Mouse (Mus musculus) lung, embryonic 14.5 days (tissue): ENCODE measurements around the gene Recql5. TPM values are rescaled to one million over a fixed set of nuclear protein-coding genes. Genes with fewer than 3 reads are reported as not detected.

ENCODE experiments used
- ATAC-seq: fragments of 200-750 bp; cut with Nextera tagmentation; 2 replicates; pipeline ENCODE4 v1.8.0; 2017; ENCODE audit warnings: mild to moderate bottlenecking, moderate TSS enrichment, moderate library complexity; ENCODE audit not compliant: insufficient read depth
- DNase-seq: peaks from one replicate; pipeline ENCODE4 v3.0.0-alpha.2; 2015
- H3K27ac ChIP-seq: fragments of 300-500 bp; sonication (generic); 2 replicates; pipeline ENCODE4 v1.5.1; 2014; ENCODE audit warnings: low read depth, mild to moderate bottlenecking, moderate library complexity
- H3K27me3 ChIP-seq: fragments of 300-500 bp; sonication (generic); 2 replicates; pipeline ENCODE4 v1.6.1; 2014; ENCODE audit warnings: low read length, control low read depth; ENCODE audit not compliant: insufficient read depth
- H3K36me3 ChIP-seq: fragments of 300-500 bp; sonication (generic); 2 replicates; pipeline ENCODE4 v1.6.1; 2014; ENCODE audit warnings: control low read depth; ENCODE audit not compliant: insufficient read depth
- H3K4me1 ChIP-seq: fragments of 300-500 bp; sonication (generic); 2 replicates; pipeline ENCODE4 v1.6.1; 2014; ENCODE audit warnings: antibody characterized with exemption, control low read depth; ENCODE audit not compliant: insufficient read depth
- H3K4me2 ChIP-seq: fragments of 300-500 bp; sonication (generic); 2 replicates; pipeline ENCODE4 v1.6.1; 2014; ENCODE audit warnings: mild to moderate bottlenecking
- H3K4me3 ChIP-seq: fragments of 300-500 bp; sonication (generic); 2 replicates; pipeline ENCODE4 v1.5.1; 2014; ENCODE audit warnings: low read depth, low read length
- H3K9ac ChIP-seq: fragments of 300-500 bp; sonication (generic); 2 replicates; pipeline ENCODE4 v1.6.1; 2014
- H3K9me3 ChIP-seq: fragments of 300-500 bp; sonication (generic); 2 replicates; pipeline ENCODE4 v1.6.1; 2016; ENCODE audit warnings: low read depth, low read length, control low read depth
- CTCF ChIP-seq: IDR thresholded peaks from 2 replicates; pipeline ENCODE4 v1.5.1; 2016; ENCODE audit warnings: antibody characterized with exemption, low read depth
- WGBS: fragments of 180-500 bp; shearing (Covaris S2); extraction: QIAGEN DNeasy Blood & Tissue Kit; methylation state at CpG from one replicate; pipeline ENCODE4 v1.1.7; 2014; 5-methylcytosine and 5-hydroxymethylcytosine counted together
- polyA plus RNA-seq: library from polyadenylated mRNA; unstranded; fragments of >200 nt; fragmentation: Nextera tagmentation; extraction: Ambion mirVana; gene quantifications from 2 replicates; pipeline ENCODE4 v1.2.1, GENCODE M21; 2014

The Recql5 gene
- polyA plus RNA-seq, 1 experiment from 2014 or later = 21.7 TPM

DNA sequence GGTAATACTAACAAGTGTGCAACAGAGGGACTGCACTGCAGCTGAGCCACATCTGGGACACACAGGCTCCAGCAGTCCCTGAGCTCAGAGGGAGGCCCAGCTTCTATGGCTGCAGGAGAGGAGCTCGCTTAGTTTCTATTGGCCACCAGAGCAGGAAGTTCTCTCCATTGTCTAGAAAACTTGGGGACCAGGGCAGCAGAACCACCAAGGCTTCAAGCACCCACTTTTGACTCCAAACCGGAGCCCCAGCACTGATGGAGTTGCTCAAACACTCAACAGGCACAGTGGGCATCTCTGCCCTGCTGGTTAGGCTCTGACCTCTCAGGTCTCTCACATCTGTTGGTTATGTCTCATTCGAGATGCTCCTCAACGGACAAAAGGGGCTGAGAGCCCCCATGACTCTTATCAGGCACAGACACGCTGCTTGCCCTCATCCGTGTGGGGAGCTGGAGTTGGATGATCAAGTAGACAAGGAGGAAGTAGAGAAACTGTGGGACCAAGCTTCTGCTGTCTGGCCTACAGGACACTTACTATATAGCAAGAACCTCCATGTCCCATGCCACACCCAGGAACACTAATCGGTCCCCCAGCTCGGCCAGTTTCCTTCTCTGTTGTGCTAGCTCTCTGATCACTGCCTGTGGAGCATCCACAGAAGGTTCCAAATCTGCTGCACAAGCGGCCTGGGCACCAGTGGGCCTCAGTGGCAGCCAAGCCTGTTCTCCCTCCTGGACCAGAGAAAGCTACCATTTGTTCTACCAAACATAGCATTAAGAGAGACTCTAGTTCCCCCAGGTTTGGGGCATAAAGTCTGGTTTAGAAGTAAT is 31.7 kb downstream of the Recql5 start:
- peak overlapping the region; percentile 0; the same call in 1 of the 2 replicates for H3K4me3 ChIP-seq
- no peak for TF ChIP-seq CTCF
- H3K9ac ChIP-seq = peak overlapping the region; percentile 8; the same call in 1 of the 2 replicates

GRCm38 (mm10) chr11:115900561-115901337 is 32.5 kb downstream of the Recql5 start:
- TF ChIP-seq CTCF = no peak
- Histone ChIP-seq H3K27ac (peak overlapping the region; percentile 54), H3K9ac (peak overlapping the region; percentile 17; the same call in 1 of the 2 replicates), H3K4me3 (peak overlapping the region; percentile 18; the same call in 1 of the 2 replicates), H3K36me3 (peaks cover 19% of the 10 kb centered on the region), H3K4me1 (peaks cover 40% of the 10 kb centered on the region), H3K27me3 (no peaks in the 10 kb centered on the region), H3K9me3 (no peaks in the 10 kb centered on the region), H3K4me2 (peak overlapping the region; percentile 42)
- ATAC-seq (no peak), DNase-seq (no peak)
- WGBS = 68% methylated on average over 8 of the region's 8 CpGs

More for the DNA sequence above, 31.7 kb downstream of the Recql5 start:
- Histone ChIP-seq H3K27me3 (no peaks in the 10 kb centered on the region), H3K4me2 (peak overlapping the region; percentile 42), H3K27ac (peak overlapping the region; percentile 83), H3K36me3 (peaks cover 12% of the 10 kb centered on the region; the same call in 1 of the 2 replicates), H3K4me1 (peaks cover 40% of the 10 kb centered on the region), H3K9me3 (no peaks in the 10 kb centered on the region)
- WGBS = 76% methylated on average over 9 of the region's 9 CpGs
- ATAC-seq = no peak
- DNase-seq = no peak

GRCm38 (mm10) chr11:115899486-115900266 is 33.6 kb downstream of the Recql5 start, which contains the start of gene Smim5:
Gene Smim5, plus strand, starts transcription at chr11:115899966.
- no peak for TF ChIP-seq CTCF
- Histone ChIP-seq H3K9ac (peak within 1 kb of the TSS; percentile 17; the same call in 1 of the 2 replicates), H3K4me3 (peak within 1 kb of the TSS; percentile 18), H3K4me2 (peak within 1 kb of the TSS; percentile 42), H3K27me3 (no peaks in the 10 kb centered on the region), H3K9me3 (no peaks in the 10 kb centered on the region), H3K36me3 (peaks cover 19% of the 10 kb centered on the region), H3K27ac (peak within 1 kb of the TSS; percentile 54), H3K4me1 (peaks cover 33% of the 10 kb centered on the region)
- peak; percentile 90 for DNase-seq
- WGBS = 29% methylated on average over 16 of the region's 16 CpGs
- ATAC-seq = peak; percentile 81

DNA sequence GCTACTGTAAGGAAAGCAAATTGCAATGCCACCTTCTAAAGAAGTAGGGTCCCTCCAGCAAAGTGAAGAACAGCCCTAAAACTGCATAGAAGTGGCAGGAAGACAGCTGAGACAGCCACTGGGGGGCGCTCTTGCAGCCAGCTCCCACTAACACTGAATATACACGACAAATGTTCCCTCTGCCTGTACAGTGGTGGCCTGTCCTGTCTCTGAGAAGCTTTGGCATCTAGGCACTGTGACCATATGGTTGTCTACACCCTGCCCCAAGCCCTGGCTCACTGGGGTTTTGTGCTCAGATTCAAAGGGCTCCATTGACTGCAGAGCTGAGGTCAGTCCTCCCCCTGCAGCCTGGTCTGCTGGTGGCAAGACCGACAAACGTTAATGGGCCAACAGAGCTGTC is 34.4 kb downstream of the Recql5 start:
- Histone ChIP-seq H3K9ac (no peak overlapping the region), H3K27me3 (no peaks in the 10 kb centered on the region), H3K4me1 (peaks cover 25% of the 10 kb centered on the region), H3K36me3 (peaks cover 20% of the 10 kb centered on the region), H3K9me3 (no peaks in the 10 kb centered on the region), H3K4me2 (no peak overlapping the region), H3K27ac (peak overlapping the region; percentile 36; the same call in 1 of the 2 replicates), H3K4me3 (no peak overlapping the region)
- DNase-seq (peak; percentile 44), ATAC-seq (no peak)
- peak; percentile 66 for TF ChIP-seq CTCF
- WGBS = 13% methylated on average over 4 of the region's 4 CpGs

DNA sequence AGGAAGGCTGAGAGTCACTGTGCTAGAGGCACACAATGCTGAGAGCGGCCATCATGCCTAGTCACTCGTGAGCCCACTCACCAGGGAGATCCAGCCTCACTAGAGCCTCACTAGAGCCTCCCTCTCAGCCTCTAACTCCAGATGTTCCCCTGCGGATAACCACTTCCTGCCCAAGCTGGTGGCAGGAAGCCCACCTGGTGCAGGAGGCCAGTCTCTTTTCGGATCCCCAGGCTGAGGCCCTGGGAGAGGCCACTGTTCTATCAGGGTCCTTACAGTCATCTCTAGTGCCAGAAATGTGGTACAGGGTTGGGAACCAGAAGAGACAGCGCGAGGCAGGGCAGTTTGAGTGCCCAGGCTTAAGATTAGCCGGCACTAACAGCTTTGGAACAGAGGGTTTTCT is 34.8 kb downstream of the Recql5 start:
- peak overlapping the region; percentile 36; the same call in 1 of the 2 replicates for H3K27ac ChIP-seq
- ATAC-seq = no peak

DNA sequence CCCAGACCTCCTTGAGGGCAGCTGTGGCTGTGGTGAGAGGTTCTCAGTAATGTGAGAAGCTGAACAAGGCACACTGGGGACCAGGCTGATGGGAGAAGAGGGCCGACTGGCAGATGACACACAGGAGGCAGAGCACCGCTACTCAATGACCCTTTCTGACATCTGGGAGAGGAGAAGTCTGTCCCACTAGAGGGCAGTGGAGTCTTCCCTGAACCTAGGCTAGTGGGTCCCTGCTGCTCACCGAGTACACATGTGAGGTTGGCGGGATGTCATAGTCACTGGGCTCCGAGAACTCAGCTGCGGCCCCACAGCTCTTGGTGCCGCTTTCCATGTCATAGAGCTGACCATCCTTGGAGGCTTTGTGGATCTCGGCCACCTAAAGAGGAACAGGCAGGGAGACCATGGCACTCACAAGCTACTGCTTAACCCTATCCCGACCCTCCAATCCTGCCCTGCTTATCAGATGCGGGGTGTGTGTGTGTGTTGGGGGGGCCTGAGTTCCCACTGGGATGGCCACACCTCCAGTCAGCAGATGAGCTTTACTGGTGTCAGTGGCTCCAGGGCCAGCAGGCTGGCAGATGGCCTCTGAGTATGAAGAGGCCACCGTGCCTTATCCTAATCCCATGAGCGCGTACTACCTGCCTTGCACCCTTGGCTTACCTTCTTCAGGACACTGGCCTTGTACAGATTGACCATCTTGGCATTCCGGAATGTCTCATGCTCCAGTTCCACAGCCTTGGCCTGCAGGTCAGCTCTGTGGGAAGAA is 38.3 kb downstream of the Recql5 start:
- Histone ChIP-seq H3K4me1 (0 out of 2 replicates have a peak, but pooled peaks cover 4% of the 10 kb centered on the region), H3K27ac (no peak overlapping the region), H3K27me3 (no peaks in the 10 kb centered on the region), H3K4me2 (no peak overlapping the region), H3K9ac (no peak overlapping the region), H3K4me3 (no peak overlapping the region), H3K36me3 (peaks cover 34% of the 10 kb centered on the region), H3K9me3 (no peaks in the 10 kb centered on the region)
- WGBS = 62% methylated on average over 14 of the region's 14 CpGs
- DNase-seq (peak; percentile 47), ATAC-seq (no peak)
- peak; percentile 52 for TF ChIP-seq CTCF

More for the DNA sequence above, 34.8 kb downstream of the Recql5 start:
- TF ChIP-seq CTCF = no peak
- DNase-seq = no peak
- WGBS = 76% methylated on average over 7 of the region's 7 CpGs
- Histone ChIP-seq H3K36me3 (peaks cover 24% of the 10 kb centered on the region), H3K4me1 (peaks cover 20% of the 10 kb centered on the region), H3K4me2 (no peak overlapping the region), H3K9ac (no peak overlapping the region), H3K4me3 (no peak overlapping the region), H3K27me3 (no peaks in the 10 kb centered on the region), H3K9me3 (no peaks in the 10 kb centered on the region)
